Mouse (Mus musculus): ENCODE measurements around the gene Agbl1.

- TF ChIP-seq IRF4 (IDR thresholded peaks at IDR 0.05; ENCODE audit: low read depth, low read length) (no peak), JUND (conservative IDR thresholded peaks at IDR 0.05; ENCODE audit: low read depth, low read length) (no peak), CTCF (conservative IDR thresholded peaks at IDR 0.05 in 1 of 2, IDR thresholded peaks at IDR 0.05 in 1 of 2; ENCODE audit: low read depth in 2 of 2, low read length in 2 of 2) (no peak), MEF2A (IDR thresholded peaks at IDR 0.05; ENCODE audit: borderline replicate concordance, low read depth, low read length) (no peak), ZNF384 (IDR thresholded peaks at IDR 0.05; ENCODE audit: low read depth, low read length) (no peak), SIN3A (IDR thresholded peaks at IDR 0.05; ENCODE audit: low read length) (no peak), HCFC1 (IDR thresholded peaks at IDR 0.05; ENCODE audit: low read depth, low read length) (no peak), MAFK (IDR thresholded peaks at IDR 0.05; ENCODE audit: insufficient replicate concordance, low read length) (no peak), NRF1 (IDR thresholded peaks at IDR 0.05; ENCODE audit: low read depth, low read length) (no peak), RAD21 (IDR thresholded peaks at IDR 0.05; ENCODE audit: low read depth, low read length) (no peak), POLR2A (IDR thresholded peaks at IDR 0.05; ENCODE audit: low read depth, low read length) (no peak), E2F4 (IDR thresholded peaks at IDR 0.05; ENCODE audit: insufficient replicate concordance, low read depth, low read length) (no peak)
Measured at GRCm38 (mm10) chr7:76237497-76237896, 7.8 kb downstream of the Agbl1 start.

Measured in CH12.LX (cell line).